Mouse (Mus musculus) erythroblast, adult 5-6 weeks (primary cell): ENCODE data around the gene Mllt10. TPM values are rescaled to one million over a fixed set of nuclear protein-coding genes. Genes with fewer than 3 reads are reported as not detected.
"Not testable (repeated sequence)": the region's sequence is repeated elsewhere in the genome, so short reads cannot be mapped to it uniquely, and the experiment has no call there.

Experiments used
- ATAC-seq: replicated peaks from 2 replicates; pipeline ENCODE4 v1.8.0; 2016; ENCODE audit warnings: moderate number of reproducible peaks, mild to moderate bottlenecking, moderate TSS enrichment, inconsistent platforms; ENCODE audit not compliant: poor library complexity, low FRiP score, severe bottlenecking
- total RNA-seq, 2 experiments: library from RNA; stranded (forward) in 1 of 2; stranded (reverse) in 1 of 2; fragments of 150-400 nt in 1 of 2; fragments of 200-764, 138-1000 nt in 1 of 2; gene quantifications; 2 replicates each; pipeline versions ENCODE4 v1.2.3 to v1.2.4; 2015 to 2017; ENCODE audit warnings: low replicate concordance in 2 of 2

Mllt10 gene
- total RNA-seq, 2 experiments from 2014 or later: 18.3 to 20.8 TPM

DNA sequence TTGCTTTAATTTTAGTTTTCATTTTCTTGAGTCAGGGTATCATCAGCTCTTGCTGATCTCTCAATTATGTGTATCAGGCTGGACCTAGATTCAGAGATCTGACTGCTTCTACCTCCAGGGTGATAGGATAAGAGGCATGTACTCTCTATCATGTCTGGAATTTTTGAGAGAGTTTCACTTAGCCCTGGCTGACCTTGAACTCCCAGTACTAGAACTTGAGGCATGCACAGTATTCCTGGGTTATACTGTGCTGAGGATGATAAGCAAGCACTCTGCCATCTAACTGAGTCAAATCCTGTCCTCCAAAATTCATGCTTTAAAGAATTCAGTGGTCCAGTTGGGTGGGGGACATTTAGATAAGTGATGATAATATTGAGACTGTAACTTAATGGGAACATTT is 11.4 kb downstream of the Mllt10 start:
- no peak for ATAC-seq

DNA sequence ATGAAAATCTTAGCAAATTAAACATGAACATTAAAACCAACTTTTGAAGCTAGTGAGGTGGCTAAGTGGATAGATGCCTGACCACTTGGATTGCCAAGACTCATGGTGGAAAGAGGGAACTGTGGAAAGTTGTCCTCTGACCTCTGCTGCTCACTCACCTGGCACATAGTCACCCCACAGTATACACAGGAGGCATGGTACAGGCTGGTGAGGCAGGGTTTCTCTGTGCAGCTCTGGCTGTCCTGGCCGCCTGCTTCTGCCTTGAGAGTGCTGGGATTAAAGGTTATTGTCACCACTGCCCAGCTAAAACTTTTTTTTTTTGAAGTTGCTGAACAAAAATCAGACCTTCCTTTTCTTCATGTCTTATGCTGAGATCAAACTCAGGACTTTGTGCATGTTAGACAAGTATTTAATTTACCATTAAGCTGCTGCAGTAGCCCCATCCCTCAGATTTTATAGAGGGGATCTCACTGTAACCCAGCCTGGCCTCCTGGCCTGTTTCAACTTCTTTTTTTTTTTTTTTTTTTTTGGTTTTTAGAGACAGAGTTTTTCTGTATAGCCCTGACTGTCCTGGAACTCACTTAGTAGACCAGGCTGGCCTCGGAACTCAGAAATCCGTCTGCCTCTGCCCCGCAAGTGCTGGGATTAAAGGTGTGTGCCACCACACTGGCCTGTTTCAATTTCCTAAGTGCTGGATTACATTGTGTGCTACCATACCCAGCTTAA is 13.2 kb downstream of the Mllt10 start:
- ATAC-seq: no peak

DNA sequence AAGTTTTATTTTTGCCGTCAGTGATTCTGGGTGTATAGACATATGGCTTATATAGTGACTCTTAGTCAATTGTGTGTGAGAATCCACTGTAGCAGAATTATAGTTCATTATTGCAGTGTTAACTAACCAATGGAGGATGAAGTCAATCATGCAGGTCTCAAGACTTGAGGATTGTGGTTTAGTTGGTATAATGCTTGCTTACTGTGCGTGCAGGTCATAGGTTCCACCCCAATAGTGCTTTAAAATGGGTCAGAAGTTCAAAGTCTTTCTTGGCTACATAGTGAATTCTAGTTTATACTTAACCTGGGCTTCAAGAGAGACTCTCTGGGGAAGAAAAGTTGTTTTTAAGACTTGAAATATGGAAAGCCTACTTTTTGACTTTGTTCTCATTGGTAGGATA is 16.9 kb downstream of the Mllt10 start:
- ATAC-seq: no peak

GRCm38 (mm10) chr2:18080182-18080860 is 25.3 kb downstream of the Mllt10 start:
- no peak for ATAC-seq

GRCm38 (mm10) chr2:18087695-18088094 is 32.7 kb downstream of the Mllt10 start:
- ATAC-seq: not testable (repeated sequence)

GRCm38 (mm10) chr2:18093858-18094257 is 38.8 kb downstream of the Mllt10 start:
- ATAC-seq: no peak

DNA sequence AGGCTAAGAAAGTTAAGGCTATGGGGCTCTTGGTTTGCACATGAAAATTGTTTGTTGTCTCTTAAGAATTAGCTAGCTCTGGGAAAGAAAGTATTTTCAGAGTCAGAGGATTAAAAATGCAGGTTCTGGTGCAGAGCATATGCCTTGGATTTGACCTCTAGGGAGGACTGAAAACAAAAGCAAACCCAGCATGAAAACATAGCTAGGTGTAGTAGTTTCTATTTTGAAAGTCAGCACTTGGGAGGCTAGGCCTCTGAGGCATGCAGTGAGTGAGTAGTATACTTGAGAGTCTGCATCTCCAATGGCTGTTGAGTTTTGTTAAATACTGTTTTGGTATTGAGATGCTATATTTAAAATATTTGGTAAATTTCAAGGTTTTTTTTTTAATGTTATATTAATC is 39.3 kb downstream of the Mllt10 start:
- ATAC-seq: no peak

GRCm38 (mm10) chr2:18095804-18096203 is 40.8 kb downstream of the Mllt10 start:
- no peak for ATAC-seq

GRCm38 (mm10) chr2:18100914-18101313 is 45.9 kb downstream of the Mllt10 start:
- no peak for ATAC-seq

DNA sequence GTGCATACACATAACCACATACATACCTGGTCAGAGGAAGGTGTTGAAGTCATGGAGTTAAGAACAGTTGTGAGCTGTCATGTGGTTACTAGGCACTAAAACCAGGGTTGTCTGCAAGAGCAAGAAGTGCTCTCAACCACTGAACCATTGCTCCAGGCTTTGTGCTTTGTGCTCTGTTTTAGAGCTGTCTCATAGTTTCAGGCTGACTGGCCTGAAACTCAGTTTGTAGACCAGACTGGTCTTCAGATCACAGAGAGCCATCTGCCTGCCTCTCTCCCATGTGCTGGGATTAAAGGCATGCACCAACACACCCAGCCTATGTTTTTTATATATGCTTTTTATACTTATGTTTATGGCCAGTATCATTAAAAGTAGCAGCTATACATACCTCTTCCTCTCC is 52.5 kb downstream of the Mllt10 start:
- ATAC-seq: no peak

- no peak for ATAC-seq
These were observed 53.2 kb downstream of the Mllt10 start for GRCm38 (mm10) chr2:18108214-18108613.

DNA sequence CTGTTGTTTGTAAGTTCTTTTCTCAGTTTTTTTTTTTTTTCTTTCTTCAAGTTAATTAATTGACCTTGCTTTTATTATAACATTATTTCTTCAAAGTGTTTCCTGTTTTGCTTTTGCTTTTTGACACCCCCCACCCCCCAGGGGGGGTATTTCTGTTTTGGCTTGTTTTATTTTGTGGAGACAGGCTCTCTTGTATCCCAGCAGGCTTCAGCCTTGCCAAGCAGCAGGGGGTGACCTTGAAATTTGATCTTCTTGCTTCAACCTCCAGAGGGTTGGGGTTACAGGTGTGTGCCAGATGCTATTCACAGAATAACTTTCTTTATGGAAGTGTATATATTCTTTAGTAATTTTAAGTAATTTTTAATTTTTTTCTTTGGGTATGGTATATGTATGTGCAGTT is 56.4 kb downstream of the Mllt10 start:
- no peak for ATAC-seq

DNA sequence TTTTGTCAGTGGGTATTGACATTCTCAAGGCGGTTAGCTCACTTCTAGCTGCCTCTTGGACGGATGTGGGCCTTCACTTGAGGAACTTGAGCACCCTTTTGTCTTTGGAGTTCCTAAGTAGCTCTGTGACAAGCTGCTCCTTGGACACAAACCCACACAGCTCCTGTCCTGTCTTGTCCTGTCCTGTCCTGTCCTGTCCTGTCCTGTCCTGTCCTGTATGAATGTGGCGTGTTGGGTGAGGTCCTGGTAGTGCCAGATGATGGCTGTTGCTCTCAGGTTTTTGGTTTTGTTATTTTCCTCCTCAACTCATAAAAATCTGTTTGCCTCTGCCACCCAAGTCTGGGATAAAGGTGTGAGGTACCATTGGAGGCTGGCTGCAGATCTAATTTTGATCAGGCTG is 61.4 kb downstream of the Mllt10 start:
- ATAC-seq: no peak

- no peak for ATAC-seq
These were observed 83.1 kb downstream of the Mllt10 start for GRCm38 (mm10) chr2:18138131-18138530.

- ATAC-seq: no peak
These were observed 84.6 kb downstream of the Mllt10 start for GRCm38 (mm10) chr2:18139646-18140045.

DNA sequence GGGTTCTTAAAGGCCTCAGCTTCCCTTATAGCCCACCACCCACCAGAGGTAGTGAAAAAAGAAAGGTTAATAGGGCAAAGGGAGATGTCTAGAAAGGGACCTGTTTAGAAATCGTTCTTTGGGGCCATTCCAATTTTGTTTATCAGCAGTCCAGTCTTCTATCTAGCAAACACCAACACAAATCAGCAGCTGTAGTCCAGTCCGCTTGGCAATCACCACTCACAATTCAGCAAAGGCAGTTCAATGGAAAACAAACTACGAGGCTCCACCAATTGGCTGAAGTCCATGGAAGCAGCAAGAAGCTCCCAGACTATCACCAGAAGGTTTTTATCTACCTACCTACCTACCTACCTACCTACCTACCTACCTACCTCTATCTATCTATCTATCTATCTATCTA is 101.1 kb downstream of the Mllt10 start:
- no peak for ATAC-seq

DNA sequence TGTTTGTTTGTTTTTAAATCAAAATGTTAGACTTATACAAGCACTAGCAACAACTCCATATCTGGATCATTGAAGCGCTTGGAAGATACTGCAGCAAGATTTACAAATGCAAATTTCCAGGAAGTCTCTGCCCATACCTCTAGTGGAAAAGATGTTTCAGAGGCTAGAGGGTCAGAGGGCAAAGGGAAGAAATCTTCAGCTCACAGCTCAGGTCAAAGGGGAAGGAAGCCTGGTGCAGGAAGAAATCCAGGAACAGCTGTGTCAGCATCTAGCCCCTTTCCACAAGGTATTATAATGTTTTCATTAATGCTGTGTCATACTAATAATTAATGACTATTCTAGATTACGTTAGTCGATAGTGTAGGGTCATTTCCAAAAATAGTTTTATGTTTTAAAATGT is 104.4 kb downstream of the Mllt10 start:
- ATAC-seq: no peak

GRCm38 (mm10) chr2:18160992-18161391 is 106.0 kb downstream of the Mllt10 start:
- no peak for ATAC-seq

DNA sequence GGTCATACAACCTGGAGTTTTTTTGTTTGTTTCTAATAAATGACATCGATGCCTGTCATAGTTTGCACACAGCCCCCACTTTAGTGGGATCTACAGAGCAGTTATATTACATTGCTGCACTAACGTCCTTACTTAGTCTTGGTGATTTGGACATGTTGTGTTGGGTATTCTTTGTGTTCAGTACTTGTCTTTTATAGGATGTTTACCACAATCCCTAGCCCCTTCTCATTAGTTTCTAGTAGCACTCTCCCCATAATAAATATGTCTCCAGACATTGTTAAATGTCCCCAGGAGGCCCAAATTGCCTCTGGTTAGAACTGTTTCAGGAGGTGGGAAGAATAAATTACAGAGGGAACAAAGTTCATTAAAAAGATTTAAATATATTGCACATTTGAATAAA is 110.5 kb downstream of the Mllt10 start:
- ATAC-seq: no peak

DNA sequence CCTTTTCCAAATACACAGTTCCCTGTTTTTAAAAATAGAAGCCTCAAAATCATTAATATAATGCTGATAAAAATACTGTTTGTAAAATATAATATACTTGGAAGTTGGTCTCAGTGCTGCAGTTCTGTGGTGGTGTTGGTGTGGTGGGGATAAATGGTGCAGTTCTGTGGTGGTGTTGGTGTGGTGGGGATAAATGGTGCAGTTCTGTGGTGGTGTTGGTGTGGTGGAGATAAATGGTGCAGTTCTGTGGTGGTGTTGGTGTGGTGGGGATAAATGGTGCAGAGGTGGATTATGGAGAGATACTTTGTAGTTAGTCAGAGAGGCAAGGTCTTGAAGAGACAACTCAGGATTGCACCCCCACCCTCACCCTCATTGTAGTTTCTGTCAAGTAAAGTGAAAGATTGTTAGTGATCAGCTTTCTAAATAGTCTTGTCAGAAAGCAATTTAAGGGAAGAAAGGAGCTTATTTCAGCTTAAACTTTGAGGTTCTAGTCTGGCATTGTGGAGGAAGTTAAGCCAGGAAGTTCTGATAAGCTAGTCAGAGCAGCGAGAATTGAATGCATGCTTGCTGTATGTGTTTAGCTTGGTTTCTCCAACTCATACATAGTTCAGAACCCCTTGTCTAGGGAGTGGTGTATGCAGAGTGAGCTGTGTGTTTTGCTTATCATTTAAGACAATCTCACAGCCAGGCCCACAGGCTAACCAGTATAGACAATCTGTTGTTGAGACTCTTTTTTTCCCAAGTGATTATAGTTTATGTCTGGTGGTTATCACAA is 114.3 kb downstream of the Mllt10 start:
- no peak for ATAC-seq

- no peak for ATAC-seq
These were observed 120.2 kb downstream of the Mllt10 start for GRCm38 (mm10) chr2:18175234-18175633.
